Mouse (Mus musculus): ENCODE data around the gene Fxn.
"Not testable (repeated sequence)": the region's sequence is repeated elsewhere in the genome, so short reads cannot be mapped to it uniquely, and the experiment has no call there.

The Fxn gene

GRCm38 (mm10) chr19:24241799-24242546 lies 38.4 kb downstream of the Fxn start:
- DNase-seq = no peak

GRCm38 (mm10) chr19:24241271-24241670 lies 39.1 kb downstream of the Fxn start:
- no peak for DNase-seq

GRCm38 (mm10) chr19:24238011-24238410 lies 42.4 kb downstream of the Fxn start:
- no peak for DNase-seq

- DNase-seq = not testable (repeated sequence)
Measured at GRCm38 (mm10) chr19:24232356-24232755, 48.0 kb downstream of the Fxn start.

- peak; percentile 76 for DNase-seq
Measured at GRCm38 (mm10) chr19:24225305-24225696, 55.1 kb downstream of the Fxn start.

- peak; percentile 73 to 77 for DNase-seq
Measured at GRCm38 (mm10) chr19:24224500-24225304, 55.7 kb downstream of the Fxn start, which contains the start of gene Tjp2. Gene Tjp2 (minus strand): TSS chr19:24225030.

- peak; percentile 71 to 72 for DNase-seq
Measured at GRCm38 (mm10) chr19:24223851-24224251, 56.6 kb downstream of the Fxn start.

GRCm38 (mm10) chr19:24221455-24221854 lies 59.0 kb downstream of the Fxn start:
- DNase-seq = no peak

- DNase-seq = peak in 1 of 2 experiments; percentile 19
Measured at GRCm38 (mm10) chr19:24220795-24221445, 59.5 kb downstream of the Fxn start.

- DNase-seq = no peak
Measured at GRCm38 (mm10) chr19:24219011-24219410, 61.4 kb downstream of the Fxn start.

GRCm38 (mm10) chr19:24218291-24218690 lies 62.1 kb downstream of the Fxn start:
- DNase-seq = no peak

- DNase-seq = no peak
Measured at GRCm38 (mm10) chr19:24217851-24218250, 62.6 kb downstream of the Fxn start.

GRCm38 (mm10) chr19:24216771-24217170 lies 63.6 kb downstream of the Fxn start:
- no peak for DNase-seq

GRCm38 (mm10) chr19:24214939-24215338 lies 65.5 kb downstream of the Fxn start:
- DNase-seq = peak; percentile 34 to 59

GRCm38 (mm10) chr19:24213299-24213698 lies 67.1 kb downstream of the Fxn start:
- DNase-seq = no peak

- DNase-seq = no peak
Measured at GRCm38 (mm10) chr19:24212552-24213249, 67.7 kb downstream of the Fxn start.
